Mouse (Mus musculus) midbrain, embryonic 14.5 days (tissue): ENCODE data around the gene Hist1h4m. TPM values are rescaled to one million over a fixed set of nuclear protein-coding genes. Genes with fewer than 3 reads are reported as not detected.
A peak's percentile ranks its signal among the peaks of the same experiment; 100 is the strongest.
"Not testable (repeated sequence)": the region's sequence is repeated elsewhere in the genome, so short reads cannot be mapped to it uniquely, and the experiment has no call there.

ENCODE experiments used
- ATAC-seq: fragments of 200-750 bp; cut with Nextera tagmentation; 2 replicates; pipeline ENCODE4 v1.8.0; 2017; ENCODE audit warnings: moderate number of reproducible peaks, moderate library complexity; ENCODE audit not compliant: low FRiP score, low TSS enrichment
- DNase-seq: peaks from one replicate; pipeline ENCODE4 v3.0.0-alpha.2; 2015
- H3K27ac ChIP-seq: fragments of 300-500 bp; sonication (generic); replicated peaks from 2 replicates; pipeline ENCODE4 v1.5.1; 2014; ENCODE audit warnings: mild to moderate bottlenecking, low read depth, low read length, moderate library complexity
- H3K27me3 ChIP-seq: fragments of 300-500 bp; sonication (generic); 2 replicates; pipeline ENCODE4 v1.6.1; 2014; ENCODE audit warnings: low read length, control low read depth, mixed read lengths; ENCODE audit not compliant: control insufficient read depth, insufficient read depth
- H3K36me3 ChIP-seq: fragments of 300-500 bp; sonication (generic); 2 replicates; pipeline ENCODE4 v1.6.1; 2014; ENCODE audit warnings: low read length, control low read depth; ENCODE audit not compliant: control insufficient read depth, insufficient read depth
- H3K4me1 ChIP-seq: fragments of 300-500 bp; sonication (generic); 2 replicates; pipeline ENCODE4 v1.6.1; 2014; ENCODE audit warnings: mild to moderate bottlenecking, antibody characterized with exemption, low read length, control low read depth; ENCODE audit not compliant: control insufficient read depth, insufficient read depth
- H3K4me2 ChIP-seq: fragments of 300-500 bp; sonication (generic); 2 replicates; pipeline ENCODE4 v1.6.1; 2014; ENCODE audit warnings: mild to moderate bottlenecking, low read length, moderate library complexity
- H3K4me3 ChIP-seq: fragments of 300-500 bp; sonication (generic); replicated peaks from 2 replicates; pipeline ENCODE4 v1.5.1; 2014; ENCODE audit warnings: low read depth, low read length
- H3K9ac ChIP-seq: fragments of 300-500 bp; sonication (generic); replicated peaks from 2 replicates; pipeline ENCODE4 v1.6.1; 2014; ENCODE audit warnings: mild to moderate bottlenecking, low read length, moderate library complexity
- H3K9me3 ChIP-seq: fragments of 300-500 bp; sonication (generic); 2 replicates; pipeline ENCODE4 v1.6.1; 2016; ENCODE audit warnings: low read length, control low read depth, mixed read lengths; ENCODE audit not compliant: control insufficient read depth
- WGBS: fragments of 180-500 bp; shearing (Covaris S2); extraction: QIAGEN DNeasy Blood & Tissue Kit; methylation state at CpG from one replicate; pipeline ENCODE4 v1.1.7; 2014; 5-methylcytosine and 5-hydroxymethylcytosine counted together
- polyA plus RNA-seq: library from polyadenylated mRNA; unstranded; fragments of >200 nt; fragmentation: Nextera tagmentation; extraction: Ambion mirVana; gene quantifications from 2 replicates; pipeline ENCODE4 v1.2.1, GENCODE M21; 2014

Gene Hist1h4m
- polyA plus RNA-seq, 1 experiment from 2014 or later, result not detected

GRCm38 (mm10) chr13:21831418-21832394 is 20.2 kb downstream of the Hist1h4m start, which contains the start of gene Hist1h4n:
TSS of gene Hist1h4n (minus strand) at chr13:21832196.
- H3K36me3 ChIP-seq, H3K27me3 ChIP-seq, H3K9me3 ChIP-seq, DNase-seq, H3K4me1 ChIP-seq, H3K9ac ChIP-seq, H3K27ac ChIP-seq: not testable (repeated sequence)
- Histone ChIP-seq H3K4me3 (0 out of 2 replicates have a peak within 1 kb of the TSS, but pooled peaks have one; percentile 15), H3K4me2 (peak within 1 kb of the TSS; percentile 43)
- ATAC-seq, result peak; percentile 85
- 0% methylated on average over 22 of the region's 58 CpGs for WGBS

GRCm38 (mm10) chr13:21833461-21833860 is 21.9 kb downstream of the Hist1h4m start, which contains the start of the genes Hist1h2ap and Hist1h2br:
TSS of gene Hist1h2ap (minus strand) at chr13:21833507.
TSS of gene Hist1h2br (plus strand) at chr13:21833743.
- H3K27ac ChIP-seq, H3K4me3 ChIP-seq, DNase-seq, H3K4me1 ChIP-seq, H3K36me3 ChIP-seq, H3K9ac ChIP-seq, H3K4me2 ChIP-seq, H3K27me3 ChIP-seq, H3K9me3 ChIP-seq: not testable (repeated sequence)
- no CpG with 5 or more reads among the region's 24 CpGs for WGBS
- peak; percentile 95 for ATAC-seq

GRCm38 (mm10) chr13:21840508-21840907 is 29.0 kb downstream of the Hist1h4m start:
- not testable (repeated sequence) for H3K4me2 ChIP-seq, H3K9ac ChIP-seq, H3K4me3 ChIP-seq, H3K9me3 ChIP-seq, H3K27ac ChIP-seq, H3K4me1 ChIP-seq, DNase-seq, H3K36me3 ChIP-seq, H3K27me3 ChIP-seq
- ATAC-seq, result peak; percentile 48; the same call in 1 of the 2 replicates
- no CpG with 5 or more reads among the region's 4 CpGs for WGBS

- ATAC-seq, result not testable (repeated sequence)
Measured at GRCm38 (mm10) chr13:21846356-21846755, 34.8 kb downstream of the Hist1h4m start.

GRCm38 (mm10) chr13:21847883-21848282 is 36.3 kb downstream of the Hist1h4m start:
- no peaks in the 10 kb centered on the region for H3K36me3 ChIP-seq
- DNase-seq (peak; percentile 12), ATAC-seq (no peak)
- no peak overlapping the region for H3K27ac ChIP-seq
- WGBS, result 18% methylated on average over 8 of the region's 8 CpGs
- no peak overlapping the region for H3K4me2 ChIP-seq
- H3K4me3 ChIP-seq, result no peak overlapping the region
- H3K9me3 ChIP-seq, result no peaks in the 10 kb centered on the region
- H3K4me1 ChIP-seq, result no peaks in the 10 kb centered on the region
- H3K27me3 ChIP-seq, result no peaks in the 10 kb centered on the region
- H3K9ac ChIP-seq, result no peak overlapping the region

More at GRCm38 (mm10) chr13:21846356-21846755, 34.8 kb downstream of the Hist1h4m start:
- not testable (repeated sequence) for H3K4me1 ChIP-seq, H3K27me3 ChIP-seq, DNase-seq, H3K4me2 ChIP-seq, H3K9me3 ChIP-seq, H3K4me3 ChIP-seq, H3K36me3 ChIP-seq, H3K9ac ChIP-seq, H3K27ac ChIP-seq

- ATAC-seq, H3K27me3 ChIP-seq, H3K9me3 ChIP-seq, H3K4me1 ChIP-seq, H3K36me3 ChIP-seq, H3K4me2 ChIP-seq, H3K4me3 ChIP-seq, H3K27ac ChIP-seq, H3K9ac ChIP-seq, DNase-seq: not testable (repeated sequence)
- WGBS, result 39% methylated on average over 1 of the region's 1 CpGs
Measured at GRCm38 (mm10) chr13:21850696-21851095, 39.1 kb downstream of the Hist1h4m start.

GRCm38 (mm10) chr13:21852215-21852945 is 40.8 kb downstream of the Hist1h4m start:
- H3K4me3 ChIP-seq, result no peak overlapping the region
- no peak overlapping the region for H3K4me2 ChIP-seq
- no peak overlapping the region for H3K9ac ChIP-seq
- 78% methylated on average over 3 of the region's 3 CpGs for WGBS
- H3K4me1 ChIP-seq, result no peaks in the 10 kb centered on the region
- no peak overlapping the region for H3K27ac ChIP-seq
- ATAC-seq (no peak), DNase-seq (no peak)
- H3K9me3 ChIP-seq, result no peaks in the 10 kb centered on the region
- no peaks in the 10 kb centered on the region for H3K27me3 ChIP-seq
- no peaks in the 10 kb centered on the region for H3K36me3 ChIP-seq

GRCm38 (mm10) chr13:21855146-21855545 is 43.6 kb downstream of the Hist1h4m start:
- no peaks in the 10 kb centered on the region for H3K9me3 ChIP-seq
- H3K27ac ChIP-seq, result no peak overlapping the region
- 1% methylated on average over 11 of the region's 11 CpGs for WGBS
- H3K36me3 ChIP-seq, result no peaks in the 10 kb centered on the region
- no peaks in the 10 kb centered on the region for H3K27me3 ChIP-seq
- peak overlapping the region; percentile 36 for H3K4me3 ChIP-seq
- H3K4me2 ChIP-seq, result peak overlapping the region; percentile 49
- ATAC-seq (peak; percentile 60; the same call in 1 of the 2 replicates), DNase-seq (peak; percentile 76)
- no peak overlapping the region for H3K9ac ChIP-seq
- H3K4me1 ChIP-seq, result no peaks in the 10 kb centered on the region
